Mouse (Mus musculus): Measurements from ENCODE around the gene Aldh1l1. TPM values are rescaled to one million over a fixed set of nuclear protein-coding genes. Genes with fewer than 3 reads are reported as not detected.

Gene Aldh1l1
- total and polyA plus RNA-seq, 3 experiments, result 0.11 to 0.13 TPM; not detected in 1

GRCm38 (mm10) chr6:90463228-90463862 lies 22.9 kb upstream of the Aldh1l1 start:
- H3K4me2 ChIP-seq (ENCODE audit: insufficient read depth, low read depth, poor library complexity, severe bottlenecking), result no peak overlapping the region
- H3K27me3 ChIP-seq (replicated peaks), result peaks cover 63% of the 10 kb centered on the region
- DNase-seq (ENCODE audit: extremely low read depth), result no peak
- no peak overlapping the region for H3K27ac ChIP-seq (ENCODE audit: insufficient read depth, low read depth)
- H3K9ac ChIP-seq (ENCODE audit: insufficient read depth, low read depth), result no peak overlapping the region
- peaks cover 6% of the 10 kb centered on the region for H3K9me3 ChIP-seq (replicated peaks; ENCODE audit: low read length)
- in situ Hi-C loops (cut with MboI; ENCODE audit: low pct_ligation_motif_present, low pct_unique_long_range_greater_than_20kb, low sequenced_read_pairs), result no loop called here
- TF ChIP-seq MAZ (IDR thresholded peaks at IDR 0.05; ENCODE audit: low read depth, low read length), result no peak
- TF ChIP-seq NRF1 (IDR thresholded peaks at IDR 0.05; ENCODE audit: low read depth, low read length), result no peak
- no peak for TF ChIP-seq CHD2 (IDR thresholded peaks at IDR 0.05; ENCODE audit: low read length)
- no peak for TF ChIP-seq PAX5 (IDR thresholded peaks at IDR 0.05; ENCODE audit: low read length)
- TF ChIP-seq ELF1 (IDR thresholded peaks at IDR 0.05; ENCODE audit: low read depth, low read length), result no peak
- no peak for TF ChIP-seq MAFK (IDR thresholded peaks at IDR 0.05; ENCODE audit: insufficient replicate concordance, low read length)
- no peak for TF ChIP-seq POLR2A (IDR thresholded peaks at IDR 0.05; ENCODE audit: low read depth, low read length)
- TF ChIP-seq E2F4 (IDR thresholded peaks at IDR 0.05; ENCODE audit: insufficient replicate concordance, low read depth, low read length), result no peak
- no peak for TF ChIP-seq MXI1 (IDR thresholded peaks at IDR 0.05; ENCODE audit: low read depth, low read length)
- no peak for TF ChIP-seq KAT2A (IDR thresholded peaks at IDR 0.05; ENCODE audit: insufficient replicate concordance, low read length)
- TF ChIP-seq SMC3 (IDR thresholded peaks at IDR 0.05; ENCODE audit: low read depth, low read length), result no peak
- TF ChIP-seq TBP (conservative IDR thresholded peaks at IDR 0.05; ENCODE audit: low read depth, low read length), result no peak
- no peak for TF ChIP-seq MEF2A (IDR thresholded peaks at IDR 0.05; ENCODE audit: borderline replicate concordance, low read depth, low read length)
- no peak for TF ChIP-seq MYC (IDR thresholded peaks at IDR 0.05; ENCODE audit: low read depth, low read length)
- no peak for TF ChIP-seq NELFE (IDR thresholded peaks at IDR 0.05; ENCODE audit: low read depth, low read length)
- TF ChIP-seq JUND (conservative IDR thresholded peaks at IDR 0.05; ENCODE audit: low read depth, low read length), result no peak
- TF ChIP-seq BHLHE40 (IDR thresholded peaks at IDR 0.05; ENCODE audit: low read depth, low read length), result no peak
- no peak for TF ChIP-seq ZKSCAN1 (IDR thresholded peaks at IDR 0.05; ENCODE audit: borderline replicate concordance, low read depth, low read length)
- TF ChIP-seq USF1 (IDR thresholded peaks at IDR 0.05; ENCODE audit: low read depth, low read length), result no peak
- no peak for TF ChIP-seq HCFC1 (IDR thresholded peaks at IDR 0.05; ENCODE audit: low read depth, low read length)
- dilution Hi-C loops (cut with MboI; ENCODE audit: extremely low pct_ligation_motif_present, extremely low pct_unique_long_range_greater_than_20kb, low sequenced_read_pairs), result no loop called here
- H3K4me3 ChIP-seq (replicated peaks in 1 of 3; ENCODE audit: low read depth in 2 of 3, low read length in 2 of 3, poor library complexity in 1 of 3), result no peak overlapping the region
- no peaks in the 10 kb centered on the region for H3K4me1 ChIP-seq (ENCODE audit: control insufficient read depth in 1 of 2, insufficient read depth in 2 of 2)
- H3K79me2 ChIP-seq (replicated peaks; ENCODE audit: control insufficient read depth, extremely low read depth, insufficient read depth, poor library complexity, severe bottlenecking), result no peaks in the 10 kb centered on the region
- H3K36me3 ChIP-seq (replicated peaks in 1 of 2; ENCODE audit: control insufficient read depth in 1 of 2, insufficient read depth in 1 of 2, low read length in 1 of 2), result no peaks in the 10 kb centered on the region

GRCm38 (mm10) chr6:90463890-90464421 lies 22.3 kb upstream of the Aldh1l1 start:
- no peaks in the 10 kb centered on the region for H3K79me2 ChIP-seq (replicated peaks; ENCODE audit: control insufficient read depth, extremely low read depth, insufficient read depth, poor library complexity, severe bottlenecking)
- peaks cover 64% of the 10 kb centered on the region for H3K27me3 ChIP-seq (replicated peaks)
- no peak for TF ChIP-seq E2F4 (IDR thresholded peaks at IDR 0.05; ENCODE audit: insufficient replicate concordance, low read depth, low read length)
- TF ChIP-seq NRF1 (IDR thresholded peaks at IDR 0.05; ENCODE audit: low read depth, low read length), result no peak
- TF ChIP-seq NELFE (IDR thresholded peaks at IDR 0.05; ENCODE audit: low read depth, low read length), result no peak
- no peak for TF ChIP-seq KAT2A (IDR thresholded peaks at IDR 0.05; ENCODE audit: insufficient replicate concordance, low read length)
- no peak for TF ChIP-seq CTCF (conservative IDR thresholded peaks at IDR 0.05 in 1 of 2, IDR thresholded peaks at IDR 0.05 in 1 of 2; ENCODE audit: low read depth in 2 of 2, low read length in 2 of 2)
- TF ChIP-seq USF2 (conservative IDR thresholded peaks at IDR 0.05; ENCODE audit: low read depth, low read length), result no peak
- TF ChIP-seq ELF1 (IDR thresholded peaks at IDR 0.05; ENCODE audit: low read depth, low read length), result no peak
- TF ChIP-seq POLR2AphosphoS2 (IDR thresholded peaks at IDR 0.05; ENCODE audit: low read depth, low read length), result no peak
- TF ChIP-seq SMC3 (IDR thresholded peaks at IDR 0.05; ENCODE audit: low read depth, low read length), result no peak
- TF ChIP-seq MAZ (IDR thresholded peaks at IDR 0.05; ENCODE audit: low read depth, low read length), result no peak
- no peak for TF ChIP-seq CHD2 (IDR thresholded peaks at IDR 0.05; ENCODE audit: low read length)
- TF ChIP-seq ZKSCAN1 (IDR thresholded peaks at IDR 0.05; ENCODE audit: borderline replicate concordance, low read depth, low read length), result no peak
- no peak for TF ChIP-seq TCF12 (IDR thresholded peaks at IDR 0.05; ENCODE audit: low read depth, low read length)
- no peak for TF ChIP-seq GABPA (IDR thresholded peaks at IDR 0.05; ENCODE audit: insufficient replicate concordance, low read depth, low read length)
- no peak for TF ChIP-seq JUN (IDR thresholded peaks at IDR 0.05; ENCODE audit: insufficient read depth, low read depth, low read length)
- no peak for TF ChIP-seq ETS1 (conservative IDR thresholded peaks at IDR 0.05; ENCODE audit: low read depth, low read length)
- TF ChIP-seq RCOR1 (conservative IDR thresholded peaks at IDR 0.05; ENCODE audit: low read depth, low read length), result no peak
- no peak for TF ChIP-seq CHD1 (IDR thresholded peaks at IDR 0.05; ENCODE audit: low read depth, low read length)
- TF ChIP-seq USF1 (IDR thresholded peaks at IDR 0.05; ENCODE audit: low read depth, low read length), result no peak
- TF ChIP-seq EP300 (IDR thresholded peaks at IDR 0.05; ENCODE audit: low read length), result no peak
- DNase-seq (ENCODE audit: extremely low read depth), result no peak
- H3K4me1 ChIP-seq (ENCODE audit: control insufficient read depth in 1 of 2, insufficient read depth in 2 of 2), result no peaks in the 10 kb centered on the region
- H3K36me3 ChIP-seq (replicated peaks in 1 of 2; ENCODE audit: control insufficient read depth in 1 of 2, insufficient read depth in 1 of 2, low read length in 1 of 2), result no peaks in the 10 kb centered on the region
- dilution Hi-C loops (cut with MboI; ENCODE audit: extremely low pct_ligation_motif_present, extremely low pct_unique_long_range_greater_than_20kb, low sequenced_read_pairs), result no loop called here
- in situ Hi-C loops (cut with MboI; ENCODE audit: low pct_ligation_motif_present, low pct_unique_long_range_greater_than_20kb, low sequenced_read_pairs), result no loop called here
- H3K9me3 ChIP-seq (replicated peaks; ENCODE audit: low read length), result peaks cover 6% of the 10 kb centered on the region
- H3K4me2 ChIP-seq (ENCODE audit: insufficient read depth, low read depth, poor library complexity, severe bottlenecking), result no peak overlapping the region
- no peak overlapping the region for H3K9ac ChIP-seq (ENCODE audit: insufficient read depth, low read depth)
- H3K4me3 ChIP-seq (replicated peaks in 1 of 3; ENCODE audit: low read depth in 2 of 3, low read length in 2 of 3, poor library complexity in 1 of 3), result no peak overlapping the region
- no peak overlapping the region for H3K27ac ChIP-seq (ENCODE audit: insufficient read depth, low read depth)

Data from CH12.LX (cell line).